Mouse (Mus musculus) heart, adult 2 months (tissue): ENCODE results near the gene Fer.

Experiments used
- CTCF ChIP-seq: fragments of 200-600 bp; IDR thresholded peaks from 2 replicates; pipeline ENCODE4 v1.8.1; 2022; ENCODE audit warnings: antibody characterized with exemption, mild to moderate bottlenecking, moderate library complexity
- EP300 ChIP-seq: fragments of 200-500 bp; IDR thresholded peaks from 2 replicates; pipeline ENCODE4 v1.6.1; 2011; ENCODE audit warnings: low read depth, low read length, control low read depth; ENCODE audit not compliant: insufficient read depth

DNA sequence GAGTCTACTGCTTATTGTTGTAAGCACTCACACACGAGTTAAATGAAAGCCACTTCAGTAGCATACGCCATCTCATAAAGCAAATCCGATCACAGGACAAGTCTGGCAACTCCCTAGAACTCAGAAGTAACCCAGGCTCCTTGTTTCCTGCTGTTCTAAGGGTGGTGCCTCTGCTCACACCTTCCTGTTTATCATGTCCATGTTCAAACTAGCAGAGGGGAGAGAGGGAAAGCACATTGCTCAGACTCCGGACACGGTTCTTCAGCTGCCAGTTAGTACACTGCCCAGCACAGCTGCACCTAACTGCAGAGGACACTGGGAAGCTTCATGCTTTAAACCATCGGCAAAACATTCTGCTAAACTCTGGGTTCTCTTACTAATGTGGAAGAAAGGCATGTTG is 269.3 kb downstream of the Fer start:
- TF ChIP-seq CTCF (no peak), EP300 (no peak)
